ENCODE assay signal across 25 mouse cellular contexts in the genomic region with DNA sequence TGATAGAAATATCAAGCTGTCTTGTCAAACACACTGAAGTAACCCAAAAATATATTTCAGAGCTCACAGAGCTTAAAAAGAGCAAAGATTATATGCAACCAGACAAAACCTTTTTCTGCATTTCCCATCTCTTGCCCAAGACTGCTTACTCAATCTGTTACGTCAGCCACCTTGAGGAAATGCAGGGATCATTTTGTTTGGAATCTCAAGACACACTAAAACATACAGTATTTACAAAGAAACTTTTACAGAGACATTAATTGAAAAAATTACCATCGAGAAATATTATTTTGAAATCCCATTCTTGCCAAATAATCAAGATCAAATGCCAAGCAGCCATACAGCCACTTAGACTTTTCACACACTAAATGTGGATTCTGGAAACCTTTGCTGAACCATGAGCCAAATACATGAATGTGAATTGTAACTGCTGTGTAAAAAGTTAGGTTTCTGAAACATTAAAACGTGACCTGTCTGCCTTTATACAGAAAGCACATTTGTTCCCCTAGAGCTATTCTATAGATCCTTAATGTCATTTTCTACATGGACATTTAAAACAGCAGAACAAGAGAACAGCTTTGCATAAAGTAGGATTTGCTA.
"Had no signal": no experiment of that assay in that cellular context is flagged by ENCODE, and none has a peak within 500 bp of the region (broad histone marks: within the 10 kb centered on the region; RNA-seq: fewer than 3 reads in every experiment).

No protein-coding gene starts in this region.

- H3K4me3 ChIP-seq: heart, adult 2 months; heart, embryonic 13.5 days; heart, embryonic 15.5 days; hindbrain, embryonic 13.5 days; hindbrain, embryonic 15.5 days; kidney, embryonic 15.5 days; limb, embryonic 13.5 days; limb, embryonic 15.5 days; liver, embryonic 12.5 days had no signal

- ATAC-seq: intestine, embryonic 16.5 days; liver, embryonic 12.5 days had no signal

- DNase-seq: gastrocnemius, postnatal 14 days; gastrocnemius, postnatal 36 days; heart, adult 11 months; heart, adult 2 months; heart, postnatal 14 days; heart, postnatal 36 days; kidney, adult 11 months; kidney, adult 2 months; kidney, adult 9 months; kidney, postnatal 14 days; kidney, postnatal 36 days; layer of hippocampus, adult 9-11 months; layer of hippocampus, postnatal 36 days; left cerebral cortex, postnatal 4 days had no signal

- H3K4me2 ChIP-seq: heart, embryonic 11.5 days; heart, embryonic 13.5 days; heart, embryonic 15.5 days; hindbrain, embryonic 13.5 days; hindbrain, embryonic 15.5 days; kidney, embryonic 15.5 days; limb, embryonic 13.5 days; limb, embryonic 15.5 days; liver, embryonic 12.5 days had no signal

- H3K27ac ChIP-seq: heart, adult 2 months; heart, embryonic 13.5 days; hindbrain, embryonic 13.5 days; hindbrain, embryonic 15.5 days; kidney, embryonic 15.5 days; kidney, postnatal 0 days; limb, embryonic 13.5 days; limb, embryonic 15.5 days; liver, embryonic 12.5 days had no signal

- H3K27me3 ChIP-seq: heart, embryonic 13.5 days; heart, embryonic 15.5 days; hindbrain, embryonic 13.5 days; hindbrain, embryonic 15.5 days; kidney, embryonic 15.5 days; limb, embryonic 13.5 days; limb, embryonic 15.5 days; liver, embryonic 12.5 days had no signal

- H3K9me3 ChIP-seq: heart, embryonic 13.5 days; heart, embryonic 15.5 days; hindbrain, embryonic 13.5 days; hindbrain, embryonic 15.5 days; kidney, embryonic 15.5 days; limb, embryonic 13.5 days; limb, embryonic 15.5 days; liver, embryonic 12.5 days had no signal

- H3K9ac ChIP-seq: heart, embryonic 13.5 days; heart, embryonic 15.5 days; hindbrain, embryonic 13.5 days; hindbrain, embryonic 15.5 days; kidney, embryonic 15.5 days; limb, embryonic 13.5 days; limb, embryonic 15.5 days; liver, embryonic 12.5 days had no signal
